Mouse (Mus musculus) liver, embryonic 14.5 days (tissue): ENCODE data around the gene Sytl4.

Source experiments
- CTCF ChIP-seq: IDR thresholded peaks from 2 replicates; pipeline ENCODE4 v1.5.1; 2016; ENCODE audit warnings: antibody characterized with exemption, low read depth, control low read depth
- EP300 ChIP-seq: IDR thresholded peaks from 2 replicates; pipeline ENCODE4 v1.6.1; 2016; ENCODE audit warnings: antibody characterized with exemption, low read depth

DNA sequence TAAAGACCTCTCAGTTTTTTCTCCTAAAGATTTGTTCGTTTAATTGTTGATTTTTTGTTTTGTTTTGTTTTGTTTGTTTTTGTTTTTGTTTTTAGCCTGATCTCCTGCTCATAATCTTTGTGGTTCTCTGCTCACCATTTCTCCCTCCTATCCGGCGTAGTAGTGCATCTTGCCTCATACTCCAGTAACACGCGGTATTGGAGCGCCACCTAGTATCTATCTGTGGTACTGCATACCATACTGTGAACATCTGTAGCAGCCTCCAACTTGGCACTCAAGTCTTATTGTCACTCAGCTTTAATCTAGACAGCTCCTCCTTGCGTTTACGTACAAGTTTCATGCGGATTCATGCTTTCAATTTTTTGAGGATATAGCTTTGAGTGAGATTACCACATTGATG lies 37.4 kb upstream of the Sytl4 start:
- peak; percentile 77 for TF ChIP-seq CTCF
- TF ChIP-seq EP300, result no peak
